Mouse (Mus musculus): ENCODE measurements around the gene St6galnac5. TPM values are rescaled to one million over a fixed set of nuclear protein-coding genes. Genes with fewer than 3 reads are reported as not detected.
A peak's percentile ranks its signal among the peaks of the same experiment; 100 is the strongest.

St6galnac5 gene
- total and polyA plus RNA-seq, 3 experiments, result 0.04 TPM; not detected in 2

- H3K27ac ChIP-seq (ENCODE audit: insufficient read depth, low read depth), result no peak overlapping the region
- H3K36me3 ChIP-seq (replicated peaks in 1 of 2; ENCODE audit: control insufficient read depth in 1 of 2, insufficient read depth in 1 of 2, low read length in 1 of 2), result no peaks in the 10 kb centered on the region
- H3K9ac ChIP-seq (ENCODE audit: insufficient read depth, low read depth), result no peak overlapping the region
- no peaks in the 10 kb centered on the region for H3K79me2 ChIP-seq (replicated peaks; ENCODE audit: control insufficient read depth, extremely low read depth, insufficient read depth, poor library complexity, severe bottlenecking)
- no peak overlapping the region for H3K4me3 ChIP-seq (replicated peaks in 1 of 3; ENCODE audit: low read depth in 2 of 3, low read length in 2 of 3, poor library complexity in 1 of 3)
- in situ Hi-C loops (cut with MboI; ENCODE audit: low pct_ligation_motif_present, low pct_unique_long_range_greater_than_20kb, low sequenced_read_pairs) (no loop called here), dilution Hi-C loops (cut with MboI; ENCODE audit: extremely low pct_ligation_motif_present, extremely low pct_unique_long_range_greater_than_20kb, low sequenced_read_pairs) (no loop called here)
- no peaks in the 10 kb centered on the region for H3K27me3 ChIP-seq (replicated peaks)
- no peaks in the 10 kb centered on the region for H3K9me3 ChIP-seq (replicated peaks; ENCODE audit: low read length)
- no peak for TF ChIP-seq USF1 (IDR thresholded peaks at IDR 0.05; ENCODE audit: low read depth, low read length)
- no peak for TF ChIP-seq SIN3A (IDR thresholded peaks at IDR 0.05; ENCODE audit: low read length)
- TF ChIP-seq ZKSCAN1 (IDR thresholded peaks at IDR 0.05; ENCODE audit: borderline replicate concordance, low read depth, low read length), result no peak
- TF ChIP-seq KAT2A (IDR thresholded peaks at IDR 0.05; ENCODE audit: insufficient replicate concordance, low read length), result no peak
- TF ChIP-seq EP300 (IDR thresholded peaks at IDR 0.05; ENCODE audit: low read length), result no peak
- no peak for TF ChIP-seq MAX (IDR thresholded peaks at IDR 0.05; ENCODE audit: low read length)
- no peak for TF ChIP-seq UBTF (IDR thresholded peaks at IDR 0.05; ENCODE audit: low read depth, low read length)
- no peak for TF ChIP-seq HCFC1 (IDR thresholded peaks at IDR 0.05; ENCODE audit: low read depth, low read length)
- no peak for TF ChIP-seq ELF1 (IDR thresholded peaks at IDR 0.05; ENCODE audit: low read depth, low read length)
- no peak for TF ChIP-seq ZMIZ1 (IDR thresholded peaks at IDR 0.05; ENCODE audit: low read depth, low read length)
- no peak for TF ChIP-seq TCF12 (IDR thresholded peaks at IDR 0.05; ENCODE audit: low read depth, low read length)
- H3K4me2 ChIP-seq (ENCODE audit: insufficient read depth, low read depth, poor library complexity, severe bottlenecking), result no peak overlapping the region
- DNase-seq (ENCODE audit: extremely low read depth), result no peak
- H3K4me1 ChIP-seq (ENCODE audit: control insufficient read depth in 1 of 2, insufficient read depth in 2 of 2), result no peaks in the 10 kb centered on the region
Observed at GRCm38 (mm10) chr3:152971373-152971772, 10.7 kb downstream of the St6galnac5 start.

DNA sequence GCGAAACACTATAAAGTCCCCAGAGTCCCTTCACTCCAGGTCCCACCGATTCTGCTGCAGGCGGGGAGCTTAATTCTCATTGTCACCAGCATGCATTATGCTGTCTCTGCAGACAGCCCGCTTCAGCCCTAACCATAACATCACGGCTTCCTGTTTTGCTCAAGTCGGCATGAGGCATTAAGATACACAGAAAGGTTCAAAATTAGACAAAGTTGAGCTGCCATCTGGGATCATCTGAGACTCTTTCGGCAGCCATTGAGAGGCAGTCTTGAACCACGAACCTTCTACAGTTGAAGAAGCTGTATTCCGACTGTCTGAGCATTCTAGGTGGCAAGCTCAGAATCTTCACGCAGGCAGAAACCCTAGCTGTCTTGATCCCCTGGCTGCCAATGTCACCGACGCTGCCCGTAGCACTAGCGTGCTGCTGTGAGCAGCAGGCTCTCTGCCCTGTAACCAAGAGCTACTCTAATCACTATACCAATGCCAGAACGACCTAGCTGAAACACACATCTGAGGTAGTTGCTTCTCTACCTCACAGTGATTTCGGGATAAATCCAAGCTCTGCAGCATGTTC lies 12.2 kb downstream of the St6galnac5 start:
- no peak for DNase-seq (ENCODE audit: extremely low read depth)
- dilution Hi-C loops (cut with MboI; ENCODE audit: extremely low pct_ligation_motif_present, extremely low pct_unique_long_range_greater_than_20kb, low sequenced_read_pairs) (no loop called here), in situ Hi-C loops (cut with MboI; ENCODE audit: low pct_ligation_motif_present, low pct_unique_long_range_greater_than_20kb, low sequenced_read_pairs) (no loop called here)
- H3K79me2 ChIP-seq (replicated peaks; ENCODE audit: control insufficient read depth, extremely low read depth, insufficient read depth, poor library complexity, severe bottlenecking), result no peaks in the 10 kb centered on the region
- H3K27me3 ChIP-seq (replicated peaks), result no peaks in the 10 kb centered on the region
- peak overlapping the region; percentile 34 for H3K4me2 ChIP-seq (ENCODE audit: insufficient read depth, low read depth, poor library complexity, severe bottlenecking)
- no peak overlapping the region for H3K27ac ChIP-seq (ENCODE audit: insufficient read depth, low read depth)
- TF ChIP-seq ZKSCAN1 (IDR thresholded peaks at IDR 0.05; ENCODE audit: borderline replicate concordance, low read depth, low read length), result no peak
- TF ChIP-seq BHLHE40 (IDR thresholded peaks at IDR 0.05; ENCODE audit: low read depth, low read length), result no peak
- no peak for TF ChIP-seq ZC3H11A (IDR thresholded peaks at IDR 0.05; ENCODE audit: low read depth, low read length)
- TF ChIP-seq TCF12 (IDR thresholded peaks at IDR 0.05; ENCODE audit: low read depth, low read length), result no peak
- no peak for TF ChIP-seq MYC (IDR thresholded peaks at IDR 0.05; ENCODE audit: low read depth, low read length)
- no peak for TF ChIP-seq JUND (conservative IDR thresholded peaks at IDR 0.05; ENCODE audit: low read depth, low read length)
- no peak for TF ChIP-seq NELFE (IDR thresholded peaks at IDR 0.05; ENCODE audit: low read depth, low read length)
- peak in 1 of 2 experiments; percentile 46; a peak in 2 of 4 replicates for TF ChIP-seq CTCF (conservative IDR thresholded peaks at IDR 0.05 in 1 of 2, IDR thresholded peaks at IDR 0.05 in 1 of 2; ENCODE audit: low read depth in 2 of 2, low read length in 2 of 2)
- no peak for TF ChIP-seq MAZ (IDR thresholded peaks at IDR 0.05; ENCODE audit: low read depth, low read length)
- no peak for TF ChIP-seq POLR2A (IDR thresholded peaks at IDR 0.05; ENCODE audit: low read depth, low read length)
- TF ChIP-seq POLR2AphosphoS2 (IDR thresholded peaks at IDR 0.05; ENCODE audit: low read depth, low read length), result no peak
- TF ChIP-seq TBP (conservative IDR thresholded peaks at IDR 0.05; ENCODE audit: low read depth, low read length), result no peak
- peak; percentile 39 for TF ChIP-seq SMC3 (IDR thresholded peaks at IDR 0.05; ENCODE audit: low read depth, low read length)
- TF ChIP-seq ZNF384 (IDR thresholded peaks at IDR 0.05; ENCODE audit: low read depth, low read length), result no peak
- TF ChIP-seq RAD21 (IDR thresholded peaks at IDR 0.05; ENCODE audit: low read depth, low read length), result peak; percentile 52
- TF ChIP-seq NRF1 (IDR thresholded peaks at IDR 0.05; ENCODE audit: low read depth, low read length), result no peak
- no peak for TF ChIP-seq GABPA (IDR thresholded peaks at IDR 0.05; ENCODE audit: insufficient replicate concordance, low read depth, low read length)
- TF ChIP-seq ELF1 (IDR thresholded peaks at IDR 0.05; ENCODE audit: low read depth, low read length), result no peak
- no peak for TF ChIP-seq MXI1 (IDR thresholded peaks at IDR 0.05; ENCODE audit: low read depth, low read length)
- no peak for TF ChIP-seq ZMIZ1 (IDR thresholded peaks at IDR 0.05; ENCODE audit: low read depth, low read length)
- no peaks in the 10 kb centered on the region for H3K36me3 ChIP-seq (replicated peaks in 1 of 2; ENCODE audit: control insufficient read depth in 1 of 2, insufficient read depth in 1 of 2, low read length in 1 of 2)
- H3K9ac ChIP-seq (ENCODE audit: insufficient read depth, low read depth), result no peak overlapping the region
- peaks cover 0 to under 1% of the 10 kb centered on the region in 2 experiments; a peak in 1 of 4 replicates for H3K4me1 ChIP-seq (ENCODE audit: control insufficient read depth in 1 of 2, insufficient read depth in 2 of 2)
- no peak overlapping the region for H3K4me3 ChIP-seq (replicated peaks in 1 of 3; ENCODE audit: low read depth in 2 of 3, low read length in 2 of 3, poor library complexity in 1 of 3)
- no peaks in the 10 kb centered on the region for H3K9me3 ChIP-seq (replicated peaks; ENCODE audit: low read length)

Measured in CH12.LX (cell line).